Mouse (Mus musculus) limb, embryonic 10.5 days (tissue): ENCODE results near the gene Smtnl1. TPM values are rescaled to one million over a fixed set of nuclear protein-coding genes. Genes with fewer than 3 reads are reported as not detected.

ENCODE experiments used
- DNase-seq: peaks from one replicate; pipeline ENCODE4 v3.0.0-alpha.2; 2017; ENCODE audit warnings: low spot score
- H3K27ac ChIP-seq: fragments of 300-500 bp; sonication (generic); 2 replicates; pipeline ENCODE4 v1.5.1; 2016; ENCODE audit warnings: mild to moderate bottlenecking
- H3K27me3 ChIP-seq: fragments of 300-500 bp; sonication (generic); 2 replicates; pipeline ENCODE4 v1.6.1; 2016; ENCODE audit warnings: low read depth, mild to moderate bottlenecking; ENCODE audit not compliant: poor library complexity, severe bottlenecking
- H3K36me3 ChIP-seq: fragments of 300-500 bp; sonication (generic); 2 replicates; pipeline ENCODE4 v1.6.1; 2016; ENCODE audit warnings: mild to moderate bottlenecking, moderate library complexity
- H3K4me1 ChIP-seq: fragments of 300-500 bp; sonication (generic); 2 replicates; pipeline ENCODE4 v1.6.1; 2016
- H3K4me3 ChIP-seq: fragments of 300-500 bp; sonication (generic); 2 replicates; pipeline ENCODE4 v1.5.1; 2016; ENCODE audit warnings: mild to moderate bottlenecking, moderate library complexity
- H3K9me3 ChIP-seq: fragments of 300-500 bp; sonication (generic); replicated peaks from 2 replicates; pipeline ENCODE4 v1.6.1; 2016; ENCODE audit warnings: mild to moderate bottlenecking
- WGBS: fragments of 180-500 bp; shearing (Covaris S2); methylation state at CpG from one replicate; pipeline ENCODE4 v1.1.7; 2016; 5-methylcytosine and 5-hydroxymethylcytosine counted together
- polyA plus RNA-seq: library from polyadenylated mRNA; unstranded; fragments of >200 nt; fragmentation: Nextera tagmentation; extraction: Ambion mirVana; gene quantifications from 2 replicates; pipeline ENCODE4 v1.2.1, GENCODE M21; 2016

Gene Smtnl1
- 0.11 and 0.56 TPM in 2 replicates for polyA plus RNA-seq

DNA sequence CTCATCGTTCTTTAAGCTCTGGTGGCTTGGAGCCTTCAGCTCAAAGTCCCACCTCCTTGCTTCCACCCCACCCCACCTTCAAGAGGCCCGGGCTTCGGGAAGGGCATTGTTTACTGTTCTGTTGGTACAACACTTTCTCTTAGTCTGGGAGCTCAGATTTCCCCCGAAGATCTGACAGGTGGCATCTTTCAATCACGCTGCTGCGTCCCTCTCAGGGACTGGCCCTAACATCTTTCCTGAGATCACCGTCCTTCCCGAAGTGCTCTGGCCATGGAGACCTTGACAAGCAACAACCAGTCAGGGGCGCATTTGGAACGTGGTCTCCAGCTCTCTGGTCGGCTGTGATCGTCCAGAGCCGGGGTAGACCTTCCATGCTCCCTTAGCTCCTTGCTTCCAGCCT lies at the start of gene Smtnl1:
Smtnl1 (minus strand) TSS at position 101 of the 400 bp plus-strand sequence.
- H3K27ac ChIP-seq: peak within 1 kb of the TSS; percentile 72
- H3K36me3 ChIP-seq: no peaks in the 10 kb centered on the region
- H3K27me3 ChIP-seq: no peaks in the 10 kb centered on the region; the same call in 1 of the 2 replicates
- no peak for DNase-seq
- 69% methylated on average over 13 of the region's 13 CpGs for WGBS
- peaks cover 23% of the 10 kb centered on the region for H3K4me1 ChIP-seq
- H3K9me3 ChIP-seq: no peaks in the 10 kb centered on the region
- no peak within 1 kb of the TSS for H3K4me3 ChIP-seq

DNA sequence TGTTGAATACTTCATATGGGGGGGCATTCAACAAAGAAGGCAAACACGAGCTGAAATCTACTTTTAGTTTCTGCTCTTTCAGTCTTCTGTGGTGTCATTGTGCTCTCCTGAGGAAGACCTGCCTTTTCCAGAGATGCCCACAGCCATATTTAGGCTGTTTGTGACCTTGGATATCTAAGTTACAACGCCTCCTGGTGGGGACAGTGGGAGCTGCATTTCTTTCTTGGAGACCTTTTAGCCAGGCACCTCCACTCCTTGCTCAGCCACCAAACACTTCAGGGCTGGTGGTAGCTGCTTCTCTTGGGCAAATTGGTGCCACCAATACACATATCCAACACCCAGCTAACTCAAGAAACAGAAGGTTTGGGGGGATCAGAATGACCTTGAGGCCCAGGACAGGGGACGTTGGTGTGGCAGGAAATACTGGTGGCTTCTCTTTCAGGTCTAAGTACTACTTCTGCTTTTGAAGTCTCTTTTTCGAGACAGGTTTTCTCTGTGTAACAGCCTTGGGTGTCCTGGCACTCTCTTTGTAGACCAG lies 48.2 kb upstream of the Smtnl1 start:
- WGBS: 66% methylated on average over 4 of the region's 4 CpGs
- no peak for DNase-seq

DNA sequence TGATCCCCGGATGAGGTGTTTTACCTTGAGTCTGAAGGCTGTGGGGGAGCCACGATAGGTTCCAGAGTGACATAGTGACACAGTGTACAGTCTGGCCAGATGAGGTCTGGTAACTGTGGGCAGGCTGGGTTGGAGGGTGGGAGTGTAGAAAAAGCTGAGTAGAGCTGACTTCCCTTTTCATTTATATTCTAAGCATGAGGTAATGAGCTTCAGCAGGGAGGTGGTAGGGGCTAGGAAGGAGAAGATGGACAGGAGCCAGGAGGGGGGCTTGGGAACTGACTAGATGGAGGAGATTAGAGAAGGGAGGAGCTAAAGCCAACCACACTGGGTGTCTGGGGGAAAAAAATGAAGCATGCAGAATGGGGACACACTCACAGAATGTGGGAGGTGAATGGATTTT lies 46.5 kb upstream of the Smtnl1 start:
- peaks cover 94% of the 10 kb centered on the region for H3K27me3 ChIP-seq
- no peak for DNase-seq
- no peaks in the 10 kb centered on the region for H3K9me3 ChIP-seq
- no peak overlapping the region for H3K27ac ChIP-seq
- peaks cover 23% of the 10 kb centered on the region for H3K4me1 ChIP-seq
- no peak overlapping the region for H3K4me3 ChIP-seq
- peaks cover 3% of the 10 kb centered on the region for H3K36me3 ChIP-seq
- WGBS: 62% methylated on average over 2 of the region's 2 CpGs

More for the DNA sequence above, 48.2 kb upstream of the Smtnl1 start:
- H3K9me3 ChIP-seq: no peaks in the 10 kb centered on the region
- peaks cover 100% of the 10 kb centered on the region for H3K27me3 ChIP-seq
- peaks cover 20% of the 10 kb centered on the region for H3K4me1 ChIP-seq
- no peaks in the 10 kb centered on the region for H3K36me3 ChIP-seq
- no peak overlapping the region for H3K4me3 ChIP-seq
- no peak overlapping the region for H3K27ac ChIP-seq

DNA sequence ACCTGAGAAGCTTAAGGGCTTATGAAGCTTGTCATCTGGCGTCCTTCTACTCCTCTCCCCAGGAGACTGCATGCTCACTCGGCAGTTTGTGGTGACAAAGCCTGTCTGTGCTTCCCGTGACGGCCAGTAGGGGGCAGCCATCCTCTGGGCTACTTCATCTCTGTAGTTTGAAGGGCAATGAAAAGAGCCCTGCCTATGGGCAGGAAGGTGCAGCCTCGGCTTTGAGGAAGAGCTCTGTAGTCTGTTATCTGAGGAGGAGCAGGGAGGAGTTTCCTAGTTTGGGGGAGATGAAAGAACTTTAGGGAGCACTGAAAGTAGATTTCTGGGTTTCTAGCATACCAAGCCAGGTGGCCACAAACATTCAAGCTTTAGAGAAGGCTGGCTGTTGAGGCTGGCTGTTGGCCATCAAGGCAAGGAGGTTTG lies 46.1 kb upstream of the Smtnl1 start:
- Histone ChIP-seq H3K4me1 (peaks cover 23% of the 10 kb centered on the region), H3K4me3 (no peak overlapping the region), H3K27me3 (peaks cover 90% of the 10 kb centered on the region), H3K9me3 (no peaks in the 10 kb centered on the region), H3K27ac (no peak overlapping the region), H3K36me3 (peaks cover 6% of the 10 kb centered on the region)
- WGBS: 7% methylated on average over 5 of the region's 5 CpGs
- peak; percentile 80 for DNase-seq

DNA sequence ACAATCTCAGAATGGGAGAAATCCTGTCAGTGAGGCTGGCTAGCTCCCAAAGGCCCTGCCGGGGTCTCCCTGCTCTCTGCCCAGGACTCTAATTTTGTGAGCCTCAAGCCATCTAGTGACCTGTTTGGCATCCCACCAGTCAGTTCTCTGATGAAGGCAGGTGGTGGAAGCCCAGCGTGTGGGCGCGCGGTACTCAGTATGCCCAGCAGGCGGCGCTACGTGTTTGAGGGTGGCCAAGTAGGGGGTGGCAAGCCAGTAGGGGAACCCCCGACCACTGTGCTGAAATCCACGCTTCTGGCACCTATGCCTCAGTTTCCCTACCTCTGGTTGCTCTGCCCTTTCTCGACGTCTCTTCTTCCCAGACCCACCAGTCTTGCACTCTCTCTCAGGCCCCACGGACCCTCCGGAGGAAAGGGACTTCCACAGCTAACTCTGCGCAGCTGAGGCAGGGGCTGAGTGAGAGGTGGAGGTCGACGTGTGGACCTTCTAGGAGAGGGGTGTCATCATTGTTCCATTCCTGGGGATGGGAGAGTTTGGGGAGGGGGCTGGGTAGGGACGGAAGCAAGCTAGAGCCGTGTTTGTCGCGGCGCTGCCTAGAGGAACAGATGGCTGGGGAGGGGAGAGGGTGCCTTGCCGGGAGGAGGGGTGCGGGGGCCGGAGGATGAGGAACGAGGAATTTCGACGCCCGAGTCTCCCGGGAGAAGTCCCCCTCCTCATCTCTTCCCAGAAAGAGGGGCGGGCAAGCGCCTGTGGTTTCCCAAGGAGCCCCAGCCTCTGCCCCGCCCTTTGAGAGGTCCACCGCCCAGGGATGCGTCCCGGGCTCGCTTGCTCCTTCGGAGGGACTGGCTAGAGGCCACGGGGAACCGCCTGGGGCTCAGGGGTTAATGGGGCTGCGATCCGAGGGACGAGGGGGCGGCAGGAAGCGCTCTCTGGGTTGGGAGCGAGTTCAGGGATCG lies 43.4 kb upstream of the Smtnl1 start:
- DNase-seq: peak; percentile 81
- Histone ChIP-seq H3K27me3 (peaks cover 63% of the 10 kb centered on the region), H3K4me3 (peak overlapping the region; percentile 42), H3K4me1 (peaks cover 12% of the 10 kb centered on the region), H3K36me3 (peaks cover 31% of the 10 kb centered on the region), H3K27ac (0 out of 2 replicates have a peak overlapping the region, but pooled peaks have one; percentile 6), H3K9me3 (no peaks in the 10 kb centered on the region)
- 1% methylated on average over 47 of the region's 47 CpGs for WGBS

DNA sequence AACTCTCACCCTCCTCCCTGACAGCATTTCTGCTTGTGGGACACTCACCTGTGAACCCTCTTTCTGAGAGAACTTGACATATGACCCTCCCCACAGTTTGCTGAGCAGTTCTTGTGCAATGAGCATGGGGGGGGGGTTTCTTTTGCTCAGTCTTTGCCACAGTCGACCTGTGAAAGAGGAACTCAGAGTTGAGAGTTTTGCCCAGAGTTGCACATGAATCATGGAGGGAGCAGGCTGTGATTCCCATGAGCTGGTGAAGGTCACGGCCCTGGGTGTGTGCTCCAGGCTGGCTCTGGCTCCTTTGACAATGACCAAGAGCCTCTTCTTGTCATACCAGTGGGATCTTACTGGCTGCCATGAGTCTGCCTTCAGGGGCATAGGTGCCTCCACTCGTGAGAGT lies 39.8 kb upstream of the Smtnl1 start:
- H3K36me3 ChIP-seq: peaks cover 67% of the 10 kb centered on the region

DNA sequence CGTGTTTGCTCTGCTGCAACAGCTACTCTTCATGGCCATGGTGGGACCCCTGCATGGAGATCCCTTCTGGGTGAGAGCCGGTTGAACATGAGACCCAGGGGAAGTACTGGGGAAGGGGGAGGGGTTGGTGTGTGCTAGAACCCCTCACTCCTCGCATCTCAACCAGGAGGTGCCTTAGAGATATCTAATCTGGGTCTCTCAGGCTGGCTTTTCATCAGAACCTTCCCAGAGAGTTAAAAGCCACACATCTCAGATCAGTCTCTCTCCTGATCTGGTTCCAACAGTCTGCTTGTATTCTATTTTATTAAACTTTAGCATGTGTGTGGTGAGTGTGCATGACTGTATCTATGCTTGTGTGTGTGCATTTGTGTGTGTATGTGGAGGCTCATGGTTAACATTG lies 39.0 kb upstream of the Smtnl1 start:
- Histone ChIP-seq H3K4me3 (no peak overlapping the region), H3K36me3 (peaks cover 75% of the 10 kb centered on the region), H3K9me3 (no peaks in the 10 kb centered on the region), H3K27ac (no peak overlapping the region), H3K4me1 (peaks cover 10% of the 10 kb centered on the region), H3K27me3 (peaks cover 18% of the 10 kb centered on the region)
- WGBS: 84% methylated on average over 3 of the region's 3 CpGs
- no peak for DNase-seq

More for the DNA sequence above, 39.8 kb upstream of the Smtnl1 start:
- H3K27ac ChIP-seq: no peak overlapping the region
- no peak for DNase-seq
- H3K4me1 ChIP-seq: peaks cover 12% of the 10 kb centered on the region
- H3K9me3 ChIP-seq: no peaks in the 10 kb centered on the region
- WGBS: 87% methylated on average over 3 of the region's 3 CpGs
- H3K4me3 ChIP-seq: no peak overlapping the region
- H3K27me3 ChIP-seq: peaks cover 26% of the 10 kb centered on the region

DNA sequence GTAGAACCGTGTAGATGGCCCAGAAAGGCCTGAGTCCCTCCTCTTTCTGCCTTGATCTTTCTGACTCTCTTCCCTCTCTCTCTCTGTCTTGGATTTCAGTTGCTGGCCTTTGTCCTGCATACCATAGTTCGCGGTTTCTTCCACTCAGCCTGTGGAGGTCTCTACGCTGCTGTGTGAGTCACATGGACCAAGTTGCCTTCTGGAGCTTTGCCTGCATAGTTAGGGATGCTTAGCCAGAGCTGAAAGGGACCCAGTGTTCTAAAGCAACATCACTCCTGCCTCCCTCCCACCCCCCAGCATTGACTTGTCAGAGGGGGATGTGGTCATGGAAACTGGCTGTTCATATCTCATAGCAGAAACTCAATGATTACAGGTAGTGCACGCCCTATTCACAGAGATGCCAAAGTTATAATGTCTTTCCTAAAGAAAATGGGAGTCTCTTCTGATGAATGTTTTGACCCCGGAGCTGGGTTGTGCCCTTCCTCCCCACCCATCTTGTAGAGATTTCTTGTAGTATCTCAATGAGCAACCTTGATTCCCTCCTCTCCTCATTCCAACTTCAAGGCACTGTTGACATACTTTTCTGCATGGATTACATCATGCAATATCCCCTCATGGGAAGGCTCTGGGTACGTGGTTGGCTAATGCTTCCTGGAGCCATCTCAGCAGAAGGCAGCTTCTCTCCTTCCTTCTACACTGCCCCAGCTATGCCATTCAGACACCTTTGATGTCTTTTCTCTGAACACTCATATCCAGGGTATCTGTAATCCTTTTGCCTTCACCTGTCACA lies 37.7 kb upstream of the Smtnl1 start:
- Histone ChIP-seq H3K4me1 (no peaks in the 10 kb centered on the region), H3K27ac (no peak overlapping the region), H3K27me3 (peaks cover 6% of the 10 kb centered on the region), H3K4me3 (no peak overlapping the region), H3K36me3 (peaks cover 87% of the 10 kb centered on the region), H3K9me3 (no peaks in the 10 kb centered on the region)
- DNase-seq: no peak
- WGBS: 92% methylated on average over 7 of the region's 7 CpGs

DNA sequence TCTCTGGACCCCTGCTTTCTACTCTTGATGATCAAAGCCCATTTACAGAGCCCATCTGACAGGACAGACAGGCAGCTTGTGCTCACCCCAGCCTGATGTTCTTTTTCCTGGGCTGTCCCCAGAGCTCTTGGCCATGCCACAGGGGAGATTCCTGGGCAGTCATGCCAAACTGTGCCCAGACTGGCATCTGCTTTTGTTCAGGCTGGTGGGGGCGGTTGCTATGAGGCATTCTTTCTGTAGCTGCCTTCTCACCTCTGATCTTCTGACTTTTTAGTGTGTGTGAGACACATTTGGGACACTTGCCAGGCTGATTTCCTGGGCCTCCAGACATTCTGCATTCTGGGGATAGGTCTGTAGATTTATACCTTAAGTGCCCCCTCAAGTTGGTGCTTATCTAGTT lies 36.1 kb upstream of the Smtnl1 start:
- peaks cover 98% of the 10 kb centered on the region for H3K36me3 ChIP-seq
- no peak for DNase-seq
- H3K27me3 ChIP-seq: no peaks in the 10 kb centered on the region
- 93% methylated on average over 1 of the region's 1 CpGs for WGBS
- H3K4me1 ChIP-seq: no peaks in the 10 kb centered on the region
- no peak overlapping the region for H3K4me3 ChIP-seq
- no peak overlapping the region for H3K27ac ChIP-seq
- no peaks in the 10 kb centered on the region for H3K9me3 ChIP-seq

DNA sequence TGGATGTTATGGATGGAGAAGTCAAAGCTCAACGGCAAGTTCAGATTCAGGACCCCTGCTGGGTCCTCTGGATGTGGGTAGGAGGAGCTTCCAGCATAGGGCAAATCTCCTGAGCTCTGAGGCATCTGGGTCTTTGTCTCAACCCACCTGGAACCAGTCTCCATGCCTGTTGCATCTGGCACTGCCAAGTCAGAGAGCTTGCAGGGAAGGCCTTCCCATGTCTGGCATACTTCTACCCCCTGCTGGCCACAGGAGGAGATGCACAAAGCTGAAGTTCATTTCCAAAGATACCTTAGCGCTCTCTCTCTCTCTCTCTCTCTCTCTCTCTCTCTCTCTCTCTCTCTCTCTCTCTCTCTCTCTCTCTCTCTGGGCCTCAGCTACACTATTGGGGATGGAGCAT lies 33.3 kb upstream of the Smtnl1 start:
- no peaks in the 10 kb centered on the region for H3K27me3 ChIP-seq
- no peak overlapping the region for H3K4me3 ChIP-seq
- peaks cover 97% of the 10 kb centered on the region for H3K36me3 ChIP-seq
- 58% methylated on average over 2 of the region's 2 CpGs for WGBS
- no peaks in the 10 kb centered on the region for H3K9me3 ChIP-seq
- DNase-seq: peak; percentile 59
- peaks cover 7% of the 10 kb centered on the region for H3K4me1 ChIP-seq
- H3K27ac ChIP-seq: no peak overlapping the region

DNA sequence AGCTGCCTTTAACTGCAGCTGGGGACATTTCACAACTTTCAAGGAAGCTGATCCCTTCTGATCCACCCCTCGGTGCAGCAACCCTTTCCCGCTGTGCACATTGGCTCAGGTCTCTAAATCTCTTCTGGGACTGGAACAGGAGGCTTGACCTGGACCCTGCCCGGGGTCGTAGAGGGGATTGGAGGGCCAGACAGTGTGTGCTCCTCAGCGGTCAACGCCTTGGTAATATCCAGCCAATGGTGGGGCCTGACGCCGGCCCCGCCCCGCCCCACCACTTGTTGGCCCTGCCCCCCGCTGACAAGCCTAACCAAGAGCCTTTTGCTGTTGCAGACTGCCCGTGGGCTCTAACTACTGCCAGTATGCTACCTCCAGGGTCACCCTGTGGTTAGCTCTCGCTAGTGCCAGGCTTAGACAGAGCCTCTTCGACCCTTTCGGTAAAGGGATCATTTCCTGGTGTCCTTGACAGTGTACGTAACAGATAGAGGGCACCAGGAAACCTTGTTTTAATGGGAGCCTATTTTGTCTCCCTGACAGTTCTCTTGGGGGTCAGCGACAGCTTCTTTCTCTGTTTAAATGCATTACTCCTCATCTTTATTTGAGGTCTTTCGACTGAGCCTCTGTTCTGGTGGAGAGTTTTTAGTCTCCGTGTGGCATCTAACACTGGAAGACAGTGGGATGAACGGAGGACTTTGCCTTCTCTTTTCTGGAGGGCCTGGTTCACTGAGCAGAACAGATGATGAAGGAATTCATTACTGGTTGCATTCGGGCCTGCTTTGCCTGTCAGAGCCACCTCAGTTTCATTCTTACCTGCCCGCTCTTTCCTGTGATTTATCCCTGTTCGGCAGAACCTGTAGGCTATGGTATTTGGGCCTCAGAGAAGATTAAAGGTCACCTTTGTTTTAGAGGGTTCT lies 28.9 kb upstream of the Smtnl1 start:
- peak; percentile 61 for DNase-seq
- Histone ChIP-seq H3K4me3 (no peak overlapping the region), H3K4me1 (peaks cover 24% of the 10 kb centered on the region), H3K27ac (no peak overlapping the region), H3K36me3 (peaks cover 96% of the 10 kb centered on the region), H3K27me3 (no peaks in the 10 kb centered on the region), H3K9me3 (no peaks in the 10 kb centered on the region)
- WGBS: 37% methylated on average over 23 of the region's 23 CpGs
